ENCODE assay signal across 29 mouse cellular contexts in genomic region chr1:118472386-118472785, GRCm38 (mm10).
DNase-seq lines count a peak whose midpoint lies in the region; ATAC-seq and TF ChIP-seq lines count a peak whose summit lies in the region.
"Had no signal": no experiment of that assay in that cellular context is flagged by ENCODE, and none has a peak within 500 bp of the region (broad histone marks: within the 10 kb centered on the region; RNA-seq: fewer than 3 reads in every experiment).

No protein-coding gene starts in this region.

- DNase-seq in kidney, adult 2 months: no peak
- DNase-seq in MEL (ENCODE audit: low read depth, low spot score) (no peak), ZHBTc4 (ENCODE audit: low read depth, low spot score) (peak; percentile 34)
- DNase-seq in heart, postnatal 0 days (ENCODE audit: low spot score): peak; percentile 72
- no peak for DNase-seq in B cell, adult 2 months
- no peak for DNase-seq in hindbrain, embryonic 10.5 days (ENCODE audit: low spot score)
- DNase-seq: adrenal gland, postnatal 10 days; cerebellum, adult 8-10 months; cerebellum, postnatal 36 days; embryo, embryonic 11 days; gastrocnemius, postnatal 25 days; kidney, adult 8-10 months; layer of hippocampus, adult 9-11 months; liver, postnatal 0 days; thymus, adult 2 months; thymus, postnatal 4 days had no signal

- H3K4me3 ChIP-seq in kidney, embryonic 15.5 days (replicated peaks): no peak overlapping the region
- H3K4me3 ChIP-seq in kidney, adult 2 months (ENCODE audit: insufficient read depth, low read depth, low read length): no peak overlapping the region
- no peak overlapping the region for H3K4me3 ChIP-seq in MEL (ENCODE audit: control insufficient read depth in 1 of 2, insufficient read depth in 1 of 2, low read depth in 2 of 2, low read length in 2 of 2)
- no peak overlapping the region for H3K4me3 ChIP-seq in heart, postnatal 0 days (ENCODE audit: low read depth, low read length)
- no peak overlapping the region for H3K4me3 ChIP-seq in hindbrain, embryonic 10.5 days
- H3K4me3 ChIP-seq: embryonic facial prominence, embryonic 13.5 days; erythroblast, embryonic 14.5 days; forebrain, embryonic 12.5 days; midbrain, embryonic 10.5 days; myocyte; neural tube, embryonic 13.5 days had no signal

- no peak for TF ChIP-seq EP300 in MEL (IDR thresholded peaks at IDR 0.05; ENCODE audit: low read depth in 1 of 2, low read length in 2 of 2)
- no peak for TF ChIP-seq EP300 in heart, postnatal 0 days (IDR thresholded peaks at IDR 0.05; ENCODE audit: low read depth)

- H3K27me3 ChIP-seq in kidney, embryonic 15.5 days: no peaks in the 10 kb centered on the region
- H3K27me3 ChIP-seq in kidney, adult 2 months (replicated peaks; ENCODE audit: control insufficient read depth, insufficient read depth, low read length): no peaks in the 10 kb centered on the region
- H3K27me3 ChIP-seq in MEL (ENCODE audit: control insufficient read depth in 1 of 2, insufficient read depth in 2 of 2, low read length in 2 of 2): no peaks in the 10 kb centered on the region
- no peaks in the 10 kb centered on the region for H3K27me3 ChIP-seq in heart, postnatal 0 days (ENCODE audit: control insufficient read depth, insufficient read depth, low read length)
- H3K27me3 ChIP-seq in hindbrain, embryonic 10.5 days (ENCODE audit: insufficient read depth, poor library complexity, severe bottlenecking): no peaks in the 10 kb centered on the region
- H3K27me3 ChIP-seq: embryonic facial prominence, embryonic 13.5 days; forebrain, embryonic 12.5 days; neural tube, embryonic 13.5 days had no signal

- ATAC-seq in kidney, embryonic 15.5 days (replicated peaks; ENCODE audit: low FRiP score): 0 out of 2 replicates have a peak, but pooled peaks have one; percentile 58
- ATAC-seq in heart, postnatal 0 days (ENCODE audit: insufficient read depth, low read depth): peak; percentile 79
- ATAC-seq: activated CD4-positive, CD25-positive, alpha-beta regulatory T cell, adult 4 months; inflammation-experienced regulatory T-cells, adult 6 months; liver, postnatal 0 days; lung, postnatal 0 days; midbrain, embryonic 16.5 days had no signal

- H3K27ac ChIP-seq in kidney, embryonic 15.5 days: no peak overlapping the region
- no peak overlapping the region for H3K27ac ChIP-seq in kidney, adult 2 months (ENCODE audit: insufficient read depth, low read depth, low read length)
- H3K27ac ChIP-seq in MEL (ENCODE audit: control insufficient read depth, low read depth, low read length): no peak overlapping the region
- H3K27ac ChIP-seq in heart, postnatal 0 days (ENCODE audit: low read depth): peak overlapping the region; percentile 50; the same call in 1 of the 2 replicates
- no peak overlapping the region for H3K27ac ChIP-seq in hindbrain, embryonic 10.5 days
- H3K27ac ChIP-seq: embryonic facial prominence, embryonic 13.5 days; forebrain, embryonic 12.5 days; hindbrain, embryonic 14.5 days; macrophage; midbrain, embryonic 10.5 days; neural tube, embryonic 13.5 days had no signal

- no peak for TF ChIP-seq POLR2A in kidney, adult 2 months (IDR thresholded peaks at IDR 0.05; ENCODE audit: low read depth, low read length)
- TF ChIP-seq POLR2A in MEL (IDR thresholded peaks at IDR 0.05; ENCODE audit: control insufficient read depth in 1 of 2, insufficient read depth in 1 of 2, low read depth in 1 of 2, low read length in 2 of 2, poor library complexity in 1 of 2): no peak

- no peaks in the 10 kb centered on the region for H3K79me2 ChIP-seq in MEL (ENCODE audit: control insufficient read depth, insufficient read depth, low read length, poor library complexity)

- TF ChIP-seq RAD21 in MEL (IDR thresholded peaks at IDR 0.05; ENCODE audit: low read depth, low read length): no peak

- H3K4me1 ChIP-seq in kidney, embryonic 15.5 days: no peaks in the 10 kb centered on the region
- no peaks in the 10 kb centered on the region for H3K4me1 ChIP-seq in kidney, adult 2 months (ENCODE audit: control insufficient read depth, insufficient read depth, low read length)
- H3K4me1 ChIP-seq in MEL (ENCODE audit: control insufficient read depth in 1 of 2, insufficient read depth in 2 of 2, low read length in 2 of 2): peaks cover 6 to 7% of the 10 kb centered on the region in 2 experiments
- peaks cover 3% of the 10 kb centered on the region for H3K4me1 ChIP-seq in heart, postnatal 0 days (ENCODE audit: control insufficient read depth, insufficient read depth)
- H3K4me1 ChIP-seq in hindbrain, embryonic 10.5 days (replicated peaks): no peaks in the 10 kb centered on the region
- H3K4me1 ChIP-seq: embryonic facial prominence, embryonic 13.5 days; forebrain, embryonic 12.5 days; midbrain, embryonic 10.5 days; neural tube, embryonic 13.5 days had no signal

- H3K9ac ChIP-seq in kidney, embryonic 15.5 days: no peak overlapping the region
- no peak overlapping the region for H3K9ac ChIP-seq in MEL (ENCODE audit: control insufficient read depth, low read depth, low read length, poor library complexity, severe bottlenecking)
- H3K9ac ChIP-seq in heart, postnatal 0 days (replicated peaks; ENCODE audit: low read depth, low read length): no peak overlapping the region
- H3K9ac ChIP-seq: embryonic facial prominence, embryonic 13.5 days; forebrain, embryonic 12.5 days; hindbrain, embryonic 14.5 days; liver, postnatal 0 days; neural tube, embryonic 13.5 days had no signal

- H3K4me2 ChIP-seq in kidney, embryonic 15.5 days: no peak overlapping the region
- H3K4me2 ChIP-seq in heart, postnatal 0 days (ENCODE audit: low read depth, low read length): no peak overlapping the region
- H3K4me2 ChIP-seq: embryonic facial prominence, embryonic 13.5 days; forebrain, embryonic 12.5 days; hindbrain, embryonic 14.5 days; neural tube, embryonic 13.5 days had no signal

- no peaks in the 10 kb centered on the region for H3K9me3 ChIP-seq in kidney, embryonic 15.5 days (replicated peaks)
- no peaks in the 10 kb centered on the region for H3K9me3 ChIP-seq in MEL (replicated peaks; ENCODE audit: insufficient read depth, low read length)
- H3K9me3 ChIP-seq in heart, postnatal 0 days (replicated peaks; ENCODE audit: control insufficient read depth, low read length): no peaks in the 10 kb centered on the region
- no peaks in the 10 kb centered on the region for H3K9me3 ChIP-seq in hindbrain, embryonic 10.5 days
- H3K9me3 ChIP-seq: embryonic facial prominence, embryonic 13.5 days; forebrain, embryonic 12.5 days; midbrain, embryonic 10.5 days; neural tube, embryonic 13.5 days had no signal

- 70% methylated on average over 8 of the region's 8 CpGs for WGBS in kidney, embryonic 15.5 days
- WGBS in kidney, adult 2 months: 58% methylated on average over 8 of the region's 8 CpGs
- 25% methylated on average over 8 of the region's 8 CpGs for WGBS in heart, postnatal 0 days
- 83% methylated on average over 8 of the region's 8 CpGs for WGBS in hindbrain, embryonic 10.5 days

- peaks cover 66% of the 10 kb centered on the region for H3K36me3 ChIP-seq in kidney, embryonic 15.5 days
- no peaks in the 10 kb centered on the region for H3K36me3 ChIP-seq in kidney, adult 2 months (ENCODE audit: control insufficient read depth, insufficient read depth, low read length)
- H3K36me3 ChIP-seq in MEL (ENCODE audit: control insufficient read depth in 1 of 2, insufficient read depth in 2 of 2, low read length in 2 of 2): peaks cover 2 to 10% of the 10 kb centered on the region in 2 experiments
- peaks cover 44% of the 10 kb centered on the region for H3K36me3 ChIP-seq in heart, postnatal 0 days (replicated peaks; ENCODE audit: control insufficient read depth, insufficient read depth, low read length)
- H3K36me3 ChIP-seq in hindbrain, embryonic 10.5 days: peaks cover 87% of the 10 kb centered on the region

- no peak for TF ChIP-seq CTCF in kidney, adult 2 months (conservative IDR thresholded peaks at IDR 0.05; ENCODE audit: insufficient read depth, insufficient read length, low read depth, low read length)
- TF ChIP-seq CTCF in MEL (IDR thresholded peaks at IDR 0.05 in 2 of 3, conservative IDR thresholded peaks at IDR 0.05 in 1 of 3; ENCODE audit: control insufficient read depth in 1 of 3, insufficient read depth in 1 of 3, low read depth in 2 of 3, low read length in 3 of 3, poor library complexity in 1 of 3, severe bottlenecking in 1 of 3): no peak
- TF ChIP-seq CTCF in heart, postnatal 0 days (IDR thresholded peaks at IDR 0.05; ENCODE audit: low read depth): peak; percentile 20

TF ChIP-seq in MEL, 35 proteins besides CTCF, POLR2A, EP300 and RAD21:
- no peak for TF ChIP-seq TAL1 (IDR thresholded peaks at IDR 0.05; ENCODE audit: low read length)
- TF ChIP-seq ETS1 (IDR thresholded peaks at IDR 0.05; ENCODE audit: low read depth, low read length): 0 out of 2 replicates have a peak, but pooled peaks have one; percentile 23

Comparison
In these comparisons a context has a peak if more than half of its experiments do, and no peak if none do; other contexts are left out.
1. DNase-seq: peak in ZHBTc4 (single experiment) and heart, postnatal 0 days (single experiment); none in kidney, adult 2 months (single experiment), MEL (single experiment), B cell, adult 2 months (0 of 2) and hindbrain, embryonic 10.5 days (single experiment).